Mouse (Mus musculus) bone marrow, adult 2 months (tissue): ENCODE results near the gene Tbc1d5.

Experiments used
- CTCF ChIP-seq: fragments of 200-500 bp; IDR thresholded peaks from 2 replicates; pipeline ENCODE4 v1.5.1; 2011; ENCODE audit warnings: low read length, control low read depth; ENCODE audit not compliant: control insufficient read depth, insufficient read depth
- POLR2A ChIP-seq: fragments of 200-500 bp; IDR thresholded peaks from 2 replicates; pipeline ENCODE4 v1.6.1; 2011; ENCODE audit warnings: low read depth, mild to moderate bottlenecking, control low read depth, low read length, borderline replicate concordance; ENCODE audit not compliant: control insufficient read depth

DNA sequence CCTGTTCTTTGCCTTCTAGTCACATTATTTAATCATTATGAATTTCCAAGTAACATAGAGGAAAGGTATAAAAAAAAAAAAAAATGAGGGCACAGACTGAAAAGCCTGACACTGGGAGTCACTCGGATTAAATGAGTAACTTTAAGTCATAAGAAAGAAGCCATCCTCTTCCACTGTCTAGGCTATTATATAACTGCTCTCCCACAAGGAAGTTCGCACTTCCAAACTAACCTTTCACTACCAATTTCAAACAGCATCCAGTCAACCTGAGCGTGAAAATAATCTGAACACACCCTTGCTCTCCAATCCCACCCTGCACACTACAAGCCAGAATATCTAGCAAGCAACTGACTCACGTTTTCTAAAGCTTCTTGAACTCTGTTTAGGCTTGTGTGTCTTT lies 9.2 kb downstream of the Tbc1d5 start:
- TF ChIP-seq POLR2A (no peak), CTCF (no peak)
